Mouse (Mus musculus) stomach, embryonic 16.5 days (tissue): ENCODE measurements around the gene Stxbp1. TPM values are rescaled to one million over a fixed set of nuclear protein-coding genes. Genes with fewer than 3 reads are reported as not detected.

Source experiments
- ATAC-seq: fragments of 200-750 bp; cut with Nextera tagmentation; 2 replicates; pipeline ENCODE4 v1.8.0; 2017; ENCODE audit warnings: moderate number of reproducible peaks, moderate TSS enrichment; ENCODE audit not compliant: insufficient read depth, low FRiP score
- H3K27ac ChIP-seq: fragments of 300-500 bp; sonication (generic); 2 replicates; pipeline ENCODE4 v1.5.1; 2014; ENCODE audit warnings: low read length
- H3K27me3 ChIP-seq: fragments of 300-500 bp; sonication (generic); 2 replicates; pipeline ENCODE4 v1.6.1; 2014; ENCODE audit warnings: low read length, control low read depth, mixed read lengths; ENCODE audit not compliant: control insufficient read depth, insufficient read depth
- H3K36me3 ChIP-seq: fragments of 300-500 bp; sonication (generic); 2 replicates; pipeline ENCODE4 v1.6.1; 2014; ENCODE audit warnings: low read length; ENCODE audit not compliant: control insufficient read depth, insufficient read depth
- H3K4me1 ChIP-seq: fragments of 300-500 bp; sonication (generic); 2 replicates; pipeline ENCODE4 v1.6.1; 2014; ENCODE audit warnings: low read length, control low read depth, mixed read lengths; ENCODE audit not compliant: control insufficient read depth, insufficient read depth
- H3K4me2 ChIP-seq: fragments of 300-500 bp; sonication (generic); 2 replicates; pipeline ENCODE4 v1.6.1; 2014; ENCODE audit warnings: low read depth, low read length, mixed read lengths
- H3K4me3 ChIP-seq: fragments of 300-500 bp; sonication (generic); replicated peaks from 2 replicates; pipeline ENCODE4 v1.5.1; 2014; ENCODE audit warnings: mild to moderate bottlenecking, low read length
- H3K9ac ChIP-seq: fragments of 300-500 bp; sonication (generic); 2 replicates; pipeline ENCODE4 v1.6.1; 2014; ENCODE audit warnings: low read length
- H3K9me3 ChIP-seq: fragments of 300-500 bp; sonication (generic); replicated peaks from 2 replicates; pipeline ENCODE4 v1.6.1; 2016; ENCODE audit warnings: low read length, control low read depth; ENCODE audit not compliant: control insufficient read depth
- WGBS: fragments of 180-500 bp; shearing (Covaris S2); extraction: QIAGEN DNeasy Blood & Tissue Kit; methylation state at CpG from one replicate; pipeline ENCODE4 v1.1.7; 2014; 5-methylcytosine and 5-hydroxymethylcytosine counted together
- polyA plus RNA-seq: library from polyadenylated mRNA; unstranded; fragments of >200 nt; fragmentation: Nextera tagmentation; extraction: Ambion mirVana; gene quantifications from 2 replicates; pipeline ENCODE4 v1.2.1, GENCODE M21; 2015

Stxbp1 gene
- polyA plus RNA-seq, 1 experiment from 2014 or later: 20.8 TPM

GRCm38 (mm10) chr2:32791297-32791696 is 55.7 kb downstream of the Stxbp1 start:
- H3K36me3 ChIP-seq: no peaks in the 10 kb centered on the region
- H3K4me1 ChIP-seq: no peaks in the 10 kb centered on the region
- H3K27me3 ChIP-seq: no peaks in the 10 kb centered on the region
- no peak overlapping the region for H3K9ac ChIP-seq
- H3K9me3 ChIP-seq: no peaks in the 10 kb centered on the region
- WGBS: 65% methylated on average over 6 of the region's 6 CpGs
- no peak overlapping the region for H3K4me2 ChIP-seq
- no peak overlapping the region for H3K27ac ChIP-seq
- ATAC-seq: no peak
- H3K4me3 ChIP-seq: no peak overlapping the region

GRCm38 (mm10) chr2:32788581-32788980 is 58.5 kb downstream of the Stxbp1 start:
- no peaks in the 10 kb centered on the region for H3K36me3 ChIP-seq
- no peak overlapping the region for H3K4me2 ChIP-seq
- no peaks in the 10 kb centered on the region for H3K4me1 ChIP-seq
- ATAC-seq: no peak
- WGBS: 45% methylated on average over 2 of the region's 2 CpGs
- no peak overlapping the region for H3K27ac ChIP-seq
- no peaks in the 10 kb centered on the region for H3K9me3 ChIP-seq
- H3K9ac ChIP-seq: no peak overlapping the region
- H3K4me3 ChIP-seq: no peak overlapping the region
- H3K27me3 ChIP-seq: no peaks in the 10 kb centered on the region

- 61% methylated on average over 6 of the region's 6 CpGs for WGBS
These were observed 59.9 kb downstream of the Stxbp1 start for GRCm38 (mm10) chr2:32787176-32787575.

DNA sequence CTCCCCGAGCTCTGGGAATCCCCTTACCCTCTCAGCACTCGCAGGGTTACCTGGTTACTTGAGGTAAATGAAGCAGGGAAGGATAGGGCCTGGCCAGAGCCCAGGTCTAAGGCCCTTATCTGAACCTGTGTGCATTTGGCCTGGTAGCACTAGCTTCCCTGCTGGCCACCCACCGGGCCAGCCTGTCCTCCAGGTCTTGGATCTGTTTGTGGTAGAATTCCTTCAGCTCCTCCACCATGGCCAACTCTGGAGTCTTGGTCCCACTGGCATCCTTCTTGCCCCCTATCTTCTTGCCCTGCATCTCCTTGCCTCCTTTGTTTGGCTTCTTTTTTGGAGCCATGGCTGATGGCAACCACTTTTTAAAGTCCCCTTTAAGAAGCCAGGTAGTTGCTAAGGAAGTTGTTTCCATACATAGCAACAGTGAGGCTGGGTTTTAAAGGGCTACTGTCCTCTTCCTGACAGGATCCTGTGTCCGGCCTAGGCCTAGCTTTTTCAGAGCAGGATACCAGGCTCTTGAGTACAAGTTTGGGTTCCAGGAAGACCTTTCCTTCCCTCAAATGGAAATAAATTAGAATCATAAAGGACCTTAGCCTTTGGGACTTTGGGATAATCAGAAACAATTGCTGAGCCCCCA is 62.9 kb downstream of the Stxbp1 start, which contains the start of gene Cfap157:
Gene Cfap157, minus strand, starts transcription at position 381 of the 634 bp plus-strand sequence.
- Histone ChIP-seq H3K9me3 (no peaks in the 10 kb centered on the region), H3K36me3 (no peaks in the 10 kb centered on the region), H3K9ac (no peak within 1 kb of the TSS), H3K4me3 (no peak within 1 kb of the TSS), H3K27me3 (no peaks in the 10 kb centered on the region), H3K4me1 (no peaks in the 10 kb centered on the region), H3K27ac (no peak within 1 kb of the TSS), H3K4me2 (no peak within 1 kb of the TSS)
- WGBS: 53% methylated on average over 4 of the region's 4 CpGs
- ATAC-seq: no peak

More at GRCm38 (mm10) chr2:32787176-32787575, 59.9 kb downstream of the Stxbp1 start:
- no peak overlapping the region for H3K4me2 ChIP-seq
- H3K4me3 ChIP-seq: no peak overlapping the region
- H3K9ac ChIP-seq: no peak overlapping the region
- no peak for ATAC-seq
- no peaks in the 10 kb centered on the region for H3K4me1 ChIP-seq
- H3K27me3 ChIP-seq: no peaks in the 10 kb centered on the region
- H3K36me3 ChIP-seq: no peaks in the 10 kb centered on the region
- no peaks in the 10 kb centered on the region for H3K9me3 ChIP-seq
- H3K27ac ChIP-seq: no peak overlapping the region

DNA sequence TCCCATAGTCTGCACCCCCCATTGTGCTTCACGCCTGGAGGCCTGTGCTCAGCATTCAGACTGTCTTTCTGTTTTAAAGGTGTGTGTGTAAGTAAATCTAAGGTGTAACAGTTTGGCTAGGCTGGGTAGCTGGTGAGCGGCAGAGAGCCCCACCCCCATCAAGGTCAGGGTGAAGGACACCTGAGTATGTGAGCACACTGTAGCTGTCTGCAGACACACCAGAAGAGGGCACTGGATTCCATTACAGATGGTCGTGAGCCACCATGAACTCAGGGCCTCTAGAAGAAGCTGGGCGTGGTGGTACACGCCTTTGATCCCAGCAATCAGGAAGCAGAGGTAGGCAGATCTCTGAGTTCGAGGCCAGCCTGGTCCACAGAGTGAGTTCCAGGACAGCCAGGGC is 65.3 kb downstream of the Stxbp1 start:
- WGBS: 67% methylated on average over 6 of the region's 6 CpGs
- no peaks in the 10 kb centered on the region for H3K9me3 ChIP-seq
- no peak overlapping the region for H3K4me3 ChIP-seq
- no peak overlapping the region for H3K4me2 ChIP-seq
- H3K27ac ChIP-seq: no peak overlapping the region
- H3K4me1 ChIP-seq: 0 out of 2 replicates have a peak, but pooled peaks cover under 1% of the 10 kb centered on the region
- no peaks in the 10 kb centered on the region for H3K27me3 ChIP-seq
- no peaks in the 10 kb centered on the region for H3K36me3 ChIP-seq
- no peak for ATAC-seq
- no peak overlapping the region for H3K9ac ChIP-seq

- no peak for ATAC-seq
- WGBS: 91% methylated on average over 6 of the region's 6 CpGs
- Histone ChIP-seq H3K27me3 (no peaks in the 10 kb centered on the region), H3K36me3 (no peaks in the 10 kb centered on the region), H3K4me3 (no peak overlapping the region), H3K4me2 (no peak overlapping the region), H3K9me3 (no peaks in the 10 kb centered on the region), H3K4me1 (peaks cover 12% of the 10 kb centered on the region), H3K27ac (no peak overlapping the region), H3K9ac (no peak overlapping the region)
These were observed 67.3 kb downstream of the Stxbp1 start for GRCm38 (mm10) chr2:32779714-32780113.

DNA sequence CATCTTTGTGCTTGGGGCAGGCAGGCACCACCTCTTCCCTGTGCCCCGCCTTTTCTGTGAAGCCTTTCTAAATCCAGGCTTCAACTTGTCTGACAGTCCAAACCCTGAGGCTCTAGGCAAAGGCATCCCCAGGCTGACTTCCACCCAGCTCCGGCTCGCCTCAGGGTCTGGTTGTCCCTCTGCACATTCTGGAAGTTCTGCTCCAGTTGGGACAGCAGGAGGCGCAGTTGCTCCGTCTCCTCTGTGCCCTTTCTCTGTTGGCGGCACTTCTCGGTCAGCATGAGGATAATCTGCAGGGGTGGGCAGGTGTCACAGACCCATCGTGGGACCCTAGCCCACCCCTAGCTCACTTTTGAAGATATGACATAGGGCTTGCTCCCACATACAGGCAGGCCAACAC is 67.9 kb downstream of the Stxbp1 start:
- Histone ChIP-seq H3K27ac (no peak overlapping the region), H3K27me3 (no peaks in the 10 kb centered on the region), H3K4me2 (no peak overlapping the region), H3K9ac (no peak overlapping the region; the same call in 1 of the 2 replicates), H3K4me3 (no peak overlapping the region), H3K36me3 (no peaks in the 10 kb centered on the region), H3K9me3 (no peaks in the 10 kb centered on the region), H3K4me1 (peaks cover 12% of the 10 kb centered on the region)
- no peak for ATAC-seq
- WGBS: 11% methylated on average over 8 of the region's 8 CpGs

GRCm38 (mm10) chr2:32778081-32778480 is 69.0 kb downstream of the Stxbp1 start:
- Histone ChIP-seq H3K27ac (no peak overlapping the region), H3K9me3 (no peaks in the 10 kb centered on the region), H3K4me1 (peaks cover 12% of the 10 kb centered on the region), H3K27me3 (no peaks in the 10 kb centered on the region), H3K4me3 (no peak overlapping the region), H3K4me2 (no peak overlapping the region), H3K36me3 (no peaks in the 10 kb centered on the region), H3K9ac (no peak overlapping the region)
- 94% methylated on average over 6 of the region's 6 CpGs for WGBS
- ATAC-seq: no peak

- Histone ChIP-seq H3K4me3 (peak overlapping the region; percentile 58), H3K27ac (no peak overlapping the region), H3K9ac (peak overlapping the region; percentile 68), H3K4me1 (peaks cover 18% of the 10 kb centered on the region), H3K9me3 (no peaks in the 10 kb centered on the region), H3K4me2 (peak overlapping the region; percentile 92), H3K27me3 (no peaks in the 10 kb centered on the region), H3K36me3 (no peaks in the 10 kb centered on the region)
- ATAC-seq: no peak
- 26% methylated on average over 22 of the region's 22 CpGs for WGBS
These were observed 70.9 kb downstream of the Stxbp1 start for GRCm38 (mm10) chr2:32776192-32776591.
